In genomic region chr11:117043524-117043923, GRCm38 (mm10) we compare ENCODE assay signal across 10 mouse cellular contexts.
A peak's percentile ranks its signal among the peaks of the same experiment; 100 is the strongest.
DNase-seq lines count a peak whose midpoint lies in the region; TF ChIP-seq lines count a peak whose summit lies in the region.
"Had no signal": no experiment of that assay in that cellular context is flagged by ENCODE, and none has a peak within 500 bp of the region (broad histone marks: within the 10 kb centered on the region; RNA-seq: fewer than 3 reads in every experiment).

No protein-coding gene starts in this region.

- H3K27ac ChIP-seq in cortical plate, adult 2 months (ENCODE audit: insufficient read depth, low read length): no peak overlapping the region

- peak; percentile 84 for TF ChIP-seq CTCF in cortical plate, adult 2 months (IDR thresholded peaks at IDR 0.05; ENCODE audit: extremely low read depth, insufficient read depth, low read length)

- no peak overlapping the region for H3K4me3 ChIP-seq in cortical plate, adult 2 months (ENCODE audit: insufficient read depth, low read length)
- H3K4me3 ChIP-seq: erythroblast, embryonic 14.5 days; myocyte had no signal

- DNase-seq in A20 (ENCODE audit: low read depth, low spot score) (peak; percentile 64), R1 (ENCODE audit: low read depth, low spot score) (peak; percentile 77)
- DNase-seq in gastrocnemius, postnatal 36 days: peak; percentile 47 to 53
- peak; percentile 73 to 83 for DNase-seq in kidney, postnatal 25 days
- DNase-seq in lung, postnatal 25 days (ENCODE audit: low spot score): peak; percentile 38
- DNase-seq in retina, postnatal 1 day: peak; percentile 73
- peak; percentile 72 to 75 for DNase-seq in thymus, postnatal 36 days

- no peaks in the 10 kb centered on the region for H3K4me1 ChIP-seq in cortical plate, adult 2 months (ENCODE audit: control insufficient read depth, insufficient read depth, low read length)

- no peak for TF ChIP-seq POLR2A in cortical plate, adult 2 months (IDR thresholded peaks at IDR 0.05; ENCODE audit: extremely low read depth, insufficient read depth, low read length)

- intact Hi-C loops in gastrocnemius, postnatal 36 days (cut with DNase I): no loop called here
